Mouse (Mus musculus) adrenal gland, adult 18-20 months (tissue): ENCODE results near the gene Tpm3-rs7. TPM values are rescaled to one million over a fixed set of nuclear protein-coding genes. Genes with fewer than 3 reads are reported as not detected.
"Not testable (repeated sequence)": the region's sequence is repeated elsewhere in the genome, so short reads cannot be mapped to it uniquely, and the experiment has no call there.

ENCODE experiments used
- DNase-seq, 2 experiments: peaks; one replicate each; pipeline ENCODE4 v3.0.0; 2021 to 2022; ENCODE audit warnings: low spot score in 2 of 2
- long read RNA-seq, 2 experiments: library from polyadenylated mRNA; stranded (forward); transcript quantifications; one replicate each; pipeline ENCODE4 v2.0.0; 2021
- total RNA-seq, 2 experiments: library from RNA; stranded (reverse); gene quantifications; 1 replicate in 1 of 2; 2 replicates in 1 of 2; pipeline ENCODE4 v1.2.3; 2021

The Tpm3-rs7 gene
- 10 to 100 TPM; 46.4 to 50.8 TPM for total RNA-seq
- long read RNA-seq, experiment 1, transcript Tpm3-rs7-201 (1 exons, 2,147 nt): major isoform, 45 of 45 reads
- long read RNA-seq, experiment 1, partial matches to known transcripts: 0 of 45 reads
- long read RNA-seq, experiment 1, other reads (novel, unspliced or antisense): 0 of 45 reads
- long read RNA-seq, experiment 2, transcript Tpm3-rs7-201 (1 exons, 2,147 nt): major isoform, 116 of 116 reads
- long read RNA-seq, experiment 2, partial matches to known transcripts: 0 of 116 reads
- long read RNA-seq, experiment 2, other reads (novel, unspliced or antisense): 0 of 116 reads

GRCm38 (mm10) chr14:113314499-113314898, at the start of gene Tpm3-rs7:
Tpm3-rs7 (plus strand) TSS chr14:113314608.
- DNase-seq: not testable (repeated sequence)

DNA sequence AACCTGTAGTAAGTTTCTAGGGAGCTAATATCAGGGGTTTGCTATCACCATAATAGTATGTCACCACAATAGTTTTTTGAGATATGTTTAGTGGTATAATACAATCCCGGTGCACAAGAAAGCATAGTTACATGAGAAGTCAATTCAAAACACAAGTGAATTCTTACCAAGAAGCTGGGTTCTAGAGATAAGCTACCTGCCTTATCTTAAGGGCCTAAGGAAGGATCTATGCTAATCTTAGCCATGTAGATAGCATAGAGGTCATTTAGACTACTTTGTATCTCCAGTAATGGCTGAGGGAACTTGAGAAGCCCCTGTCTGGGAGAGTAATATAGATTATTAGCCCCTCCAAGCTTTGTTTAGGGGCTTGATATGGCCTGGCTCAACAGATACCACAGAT, 2.6 kb downstream of the Tpm3-rs7 start:
- no peak for DNase-seq

GRCm38 (mm10) chr14:113363361-113363760, 49.0 kb downstream of the Tpm3-rs7 start:
- DNase-seq: no peak
